Mouse (Mus musculus) heart, embryonic 15.5 days (tissue): Measurements from ENCODE around the gene Lamb1. TPM values are rescaled to one million over a fixed set of nuclear protein-coding genes. Genes with fewer than 3 reads are reported as not detected.
A peak's percentile ranks its signal among the peaks of the same experiment; 100 is the strongest.

ENCODE experiments used
- ATAC-seq: fragments of 200-750 bp; cut with Nextera tagmentation; replicated peaks from 2 replicates; pipeline ENCODE4 v1.8.0; 2017; ENCODE audit warnings: low read depth, moderate TSS enrichment; ENCODE audit not compliant: insufficient number of reproducible peaks, insufficient read depth, low FRiP score
- H3K27ac ChIP-seq: fragments of 300-500 bp; sonication (generic); 2 replicates; pipeline ENCODE4 v1.5.1; 2015; ENCODE audit warnings: mild to moderate bottlenecking, inconsistent platforms
- H3K27me3 ChIP-seq: fragments of 300-500 bp; sonication (generic); 2 replicates; pipeline ENCODE4 v1.6.1; 2015; ENCODE audit warnings: inconsistent platforms
- H3K36me3 ChIP-seq: fragments of 300-500 bp; sonication (generic); 2 replicates; pipeline ENCODE4 v1.6.1; 2015; ENCODE audit warnings: mild to moderate bottlenecking, inconsistent platforms
- H3K4me1 ChIP-seq: fragments of 300-500 bp; sonication (generic); replicated peaks from 2 replicates; pipeline ENCODE4 v1.6.1; 2015; ENCODE audit warnings: inconsistent platforms
- H3K4me2 ChIP-seq: fragments of 300-500 bp; sonication (generic); 2 replicates; pipeline ENCODE4 v1.6.1; 2015; ENCODE audit warnings: inconsistent platforms, mild to moderate bottlenecking, moderate library complexity
- H3K4me3 ChIP-seq: fragments of 300-500 bp; sonication (generic); 2 replicates; pipeline ENCODE4 v1.5.1; 2015; ENCODE audit warnings: mild to moderate bottlenecking, inconsistent platforms
- H3K9ac ChIP-seq: fragments of 300-500 bp; sonication (generic); 2 replicates; pipeline ENCODE4 v1.6.1; 2015; ENCODE audit warnings: mild to moderate bottlenecking, inconsistent platforms
- H3K9me3 ChIP-seq: fragments of 300-500 bp; sonication (generic); replicated peaks from 2 replicates; pipeline ENCODE4 v1.6.1; 2016; ENCODE audit warnings: inconsistent platforms
- WGBS: fragments of 180-500 bp; shearing (Covaris S2); methylation state at CpG from one replicate; pipeline ENCODE4 v1.1.7; 2015; ENCODE audit warnings: mixed read lengths; 5-methylcytosine and 5-hydroxymethylcytosine counted together
- polyA plus RNA-seq: library from polyadenylated mRNA; unstranded; fragments of >200 nt; fragmentation: Nextera tagmentation; extraction: Ambion mirVana; gene quantifications from 2 replicates; pipeline ENCODE4 v1.2.1, GENCODE M21; 2015

The Lamb1 gene
- polyA plus RNA-seq, 1 experiment from 2014 or later, result 90.9 TPM

DNA sequence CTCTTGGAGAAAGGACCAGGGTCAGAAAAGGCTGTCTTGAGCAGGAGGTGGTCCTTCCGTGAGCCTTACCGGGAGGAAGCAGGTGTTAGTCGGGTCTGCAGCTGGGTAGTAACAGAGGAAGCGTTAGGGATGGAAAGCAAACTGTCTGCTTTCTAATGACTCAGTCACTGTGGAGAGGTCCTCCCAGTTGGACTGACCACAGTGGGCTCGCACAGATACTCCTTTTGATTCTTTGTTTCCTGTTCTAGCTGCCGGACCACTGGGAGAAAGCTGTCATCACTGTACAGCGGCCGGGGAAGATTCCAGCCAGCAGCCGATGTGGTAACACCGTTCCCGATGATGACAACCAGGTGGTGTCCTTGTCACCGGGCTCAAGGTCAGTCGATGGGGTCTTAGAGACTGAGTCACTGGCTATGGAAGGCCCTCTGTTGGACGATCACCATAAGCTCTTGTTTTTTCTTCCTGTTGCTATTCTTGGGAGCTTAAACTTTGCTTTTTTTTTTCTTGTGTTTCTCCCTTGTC lies 34.7 kb downstream of the Lamb1 start:
- no peak overlapping the region for H3K4me2 ChIP-seq
- no peaks in the 10 kb centered on the region for H3K27me3 ChIP-seq
- no peaks in the 10 kb centered on the region for H3K9me3 ChIP-seq
- peak overlapping the region; percentile 66 for H3K27ac ChIP-seq
- H3K9ac ChIP-seq, result no peak overlapping the region
- H3K4me1 ChIP-seq, result peaks cover 46% of the 10 kb centered on the region
- H3K4me3 ChIP-seq, result no peak overlapping the region
- WGBS, result 26% methylated on average over 14 of the region's 14 CpGs
- peak; percentile 67 for ATAC-seq
- H3K36me3 ChIP-seq, result peaks cover 70% of the 10 kb centered on the region

DNA sequence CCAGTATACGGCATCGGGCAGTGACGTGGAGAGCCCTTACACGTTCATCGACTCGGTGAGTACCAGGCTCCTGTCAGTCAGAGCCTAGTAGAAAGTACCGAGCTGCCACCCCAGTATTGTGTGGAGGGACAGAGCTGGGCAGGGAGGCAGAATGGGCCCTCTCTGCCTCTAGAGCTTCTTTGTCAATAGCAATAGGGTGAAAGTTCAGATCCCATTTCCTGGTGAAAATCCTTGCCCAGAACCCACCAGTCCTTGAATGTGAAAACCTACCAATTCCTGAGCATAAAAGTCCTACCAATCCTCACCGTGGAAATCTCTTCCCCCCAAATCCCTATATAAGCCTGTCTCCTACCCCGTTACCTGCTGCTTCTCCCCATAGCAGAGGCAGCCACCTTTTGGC lies 35.2 kb downstream of the Lamb1 start:
- H3K4me2 ChIP-seq, result no peak overlapping the region
- 75% methylated on average over 9 of the region's 9 CpGs for WGBS
- H3K36me3 ChIP-seq, result peaks cover 75% of the 10 kb centered on the region
- peaks cover 46% of the 10 kb centered on the region for H3K4me1 ChIP-seq
- no peak overlapping the region for H3K9ac ChIP-seq
- H3K27ac ChIP-seq, result peak overlapping the region; percentile 66
- ATAC-seq, result no peak
- no peaks in the 10 kb centered on the region for H3K9me3 ChIP-seq
- no peak overlapping the region for H3K4me3 ChIP-seq
- no peaks in the 10 kb centered on the region for H3K27me3 ChIP-seq

GRCm38 (mm10) chr12:31302266-31302665 lies 37.2 kb downstream of the Lamb1 start:
- H3K36me3 ChIP-seq, result peaks cover 93% of the 10 kb centered on the region
- no peak for ATAC-seq
- no peak overlapping the region for H3K4me3 ChIP-seq
- H3K4me1 ChIP-seq, result peaks cover 53% of the 10 kb centered on the region
- H3K9ac ChIP-seq, result no peak overlapping the region
- H3K9me3 ChIP-seq, result no peaks in the 10 kb centered on the region
- no peak overlapping the region for H3K27ac ChIP-seq
- H3K4me2 ChIP-seq, result no peak overlapping the region
- WGBS, result 74% methylated on average over 5 of the region's 5 CpGs
- H3K27me3 ChIP-seq, result no peaks in the 10 kb centered on the region

DNA sequence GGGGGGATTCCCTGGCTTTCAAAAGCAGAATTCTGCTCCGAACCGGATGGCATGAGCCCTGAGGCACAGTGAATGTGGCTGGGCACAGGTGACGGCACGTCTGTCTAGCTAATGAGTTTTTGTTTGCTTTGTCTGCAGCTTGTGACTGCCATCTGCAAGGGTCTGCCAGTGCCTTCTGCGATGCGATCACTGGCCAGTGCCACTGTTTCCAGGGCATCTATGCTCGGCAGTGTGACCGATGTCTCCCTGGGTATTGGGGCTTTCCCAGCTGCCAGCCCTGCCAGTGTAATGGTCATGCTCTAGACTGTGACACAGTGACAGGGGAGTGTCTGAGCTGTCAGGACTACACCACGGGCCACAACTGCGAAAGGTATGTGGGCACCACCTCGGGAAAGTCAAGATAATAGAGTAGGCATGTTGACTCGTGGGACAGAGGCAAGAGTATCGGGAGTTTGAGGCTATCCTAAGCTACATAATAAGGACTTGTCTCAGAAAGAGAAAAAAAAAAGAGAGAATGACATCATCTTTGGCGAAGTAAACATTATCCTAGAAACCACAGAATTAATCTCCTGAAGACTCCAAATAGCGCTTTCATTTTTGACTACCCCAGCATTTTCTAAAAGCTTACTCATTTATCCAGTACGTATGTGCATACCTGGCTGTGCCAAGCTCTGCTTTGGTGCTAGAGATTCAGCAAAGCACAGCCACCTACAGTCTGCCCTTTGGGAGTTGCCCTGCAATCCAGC lies 37.9 kb downstream of the Lamb1 start:
- H3K4me3 ChIP-seq, result no peak overlapping the region
- peak overlapping the region; percentile 29; the same call in 1 of the 2 replicates for H3K27ac ChIP-seq
- H3K9me3 ChIP-seq, result no peaks in the 10 kb centered on the region
- no peaks in the 10 kb centered on the region for H3K27me3 ChIP-seq
- whole genome bisulfite sequencing, result 76% methylated on average over 16 of the region's 16 CpGs
- no peak for ATAC-seq
- peaks cover 96% of the 10 kb centered on the region for H3K36me3 ChIP-seq
- H3K9ac ChIP-seq, result no peak overlapping the region
- peaks cover 51% of the 10 kb centered on the region for H3K4me1 ChIP-seq
- no peak overlapping the region for H3K4me2 ChIP-seq

DNA sequence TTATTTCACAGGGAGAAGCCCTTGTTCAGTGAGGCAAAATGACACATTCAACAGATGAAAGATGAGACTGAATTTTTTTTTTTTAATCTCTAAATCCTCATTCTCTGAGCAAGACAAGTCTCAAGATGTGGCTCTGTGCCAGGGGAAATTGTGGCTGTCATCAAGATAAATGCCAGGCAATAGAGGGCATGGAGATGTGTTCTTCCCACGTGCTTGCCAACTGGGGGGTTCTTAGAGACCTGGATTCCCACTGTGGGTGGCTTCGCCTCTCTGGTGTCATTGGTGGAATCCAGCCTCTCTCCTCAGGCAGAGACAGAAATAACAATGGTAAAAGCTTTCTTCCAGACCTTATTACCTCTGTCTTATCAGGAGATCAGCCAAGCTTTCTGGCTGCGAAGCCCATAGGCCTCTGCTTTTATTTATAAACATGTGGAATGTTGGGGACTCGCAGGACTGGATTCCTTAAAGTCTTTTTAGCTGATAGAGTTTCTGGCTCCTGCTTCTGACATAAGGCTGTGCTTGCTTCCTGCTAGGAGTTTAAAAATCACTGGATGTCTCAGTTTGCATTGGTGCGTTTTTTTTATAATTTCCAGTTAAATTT lies 41.1 kb downstream of the Lamb1 start:
- H3K4me3 ChIP-seq, result no peak overlapping the region
- H3K36me3 ChIP-seq, result peaks cover 92% of the 10 kb centered on the region
- no peak overlapping the region for H3K4me2 ChIP-seq
- H3K27ac ChIP-seq, result peak overlapping the region; percentile 67
- H3K9me3 ChIP-seq, result no peaks in the 10 kb centered on the region
- WGBS, result 27% methylated on average over 5 of the region's 5 CpGs
- no peak; the same call in 1 of the 2 replicates for ATAC-seq
- no peak overlapping the region for H3K9ac ChIP-seq
- no peaks in the 10 kb centered on the region for H3K27me3 ChIP-seq
- H3K4me1 ChIP-seq, result peaks cover 34% of the 10 kb centered on the region

- H3K4me3 ChIP-seq, result no peak overlapping the region
- no peak overlapping the region for H3K9ac ChIP-seq
- WGBS, result 89% methylated on average over 8 of the region's 8 CpGs
- no peak overlapping the region for H3K4me2 ChIP-seq
- ATAC-seq, result no peak
- H3K27ac ChIP-seq, result peak overlapping the region; percentile 67
- no peaks in the 10 kb centered on the region for H3K9me3 ChIP-seq
- H3K27me3 ChIP-seq, result no peaks in the 10 kb centered on the region
- peaks cover 34% of the 10 kb centered on the region for H3K4me1 ChIP-seq
- H3K36me3 ChIP-seq, result peaks cover 92% of the 10 kb centered on the region
These were observed 42.0 kb downstream of the Lamb1 start for GRCm38 (mm10) chr12:31307011-31307410.

DNA sequence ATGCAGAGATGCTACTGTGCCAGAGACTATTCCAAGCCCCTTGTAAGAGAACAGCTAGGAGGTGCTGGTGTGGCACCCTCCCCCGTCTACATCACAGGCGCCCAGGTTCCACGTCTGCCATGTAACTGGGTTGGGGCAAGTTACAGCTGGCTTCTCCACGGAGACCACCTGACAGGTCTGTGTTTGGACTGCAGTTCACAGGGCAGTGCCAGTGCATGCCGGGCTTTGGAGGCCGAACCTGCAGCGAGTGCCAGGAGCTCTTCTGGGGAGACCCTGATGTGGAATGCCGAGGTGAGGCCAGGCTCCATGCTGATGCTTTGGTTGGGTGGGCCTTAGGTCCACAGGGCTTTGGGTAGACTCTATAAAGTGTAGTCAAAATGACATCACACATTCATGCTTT lies 42.7 kb downstream of the Lamb1 start:
- no peak for ATAC-seq
- Histone ChIP-seq H3K36me3 (peaks cover 92% of the 10 kb centered on the region), H3K4me2 (no peak overlapping the region), H3K4me1 (peaks cover 40% of the 10 kb centered on the region), H3K27ac (no peak overlapping the region), H3K9me3 (no peaks in the 10 kb centered on the region), H3K4me3 (no peak overlapping the region), H3K27me3 (no peaks in the 10 kb centered on the region), H3K9ac (no peak overlapping the region)
- 86% methylated on average over 8 of the region's 8 CpGs for WGBS

DNA sequence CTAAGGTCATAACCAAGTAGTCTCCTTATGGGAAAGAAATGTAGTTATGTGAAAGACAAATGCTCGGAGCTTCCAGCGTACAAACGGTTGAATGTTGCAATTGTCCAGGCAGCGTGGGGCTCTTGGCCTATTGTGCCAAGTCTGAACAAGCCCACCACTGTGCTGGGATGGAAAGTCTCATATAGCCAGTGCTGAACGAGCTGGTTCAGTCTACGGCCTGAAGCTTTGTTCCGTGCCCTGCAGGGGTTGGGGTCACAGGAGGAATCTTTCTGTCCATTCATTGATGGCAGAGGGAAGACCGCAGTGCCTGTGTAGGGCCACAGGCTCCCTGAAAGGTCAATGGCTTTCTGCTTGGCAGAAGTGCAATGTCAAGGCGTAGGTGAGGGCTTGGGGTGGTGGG lies 45.7 kb downstream of the Lamb1 start:
- Histone ChIP-seq H3K27ac (no peak overlapping the region), H3K36me3 (peaks cover 90% of the 10 kb centered on the region), H3K9me3 (no peaks in the 10 kb centered on the region), H3K9ac (no peak overlapping the region), H3K4me1 (peaks cover 41% of the 10 kb centered on the region), H3K4me3 (no peak overlapping the region), H3K4me2 (no peak overlapping the region), H3K27me3 (no peaks in the 10 kb centered on the region)
- 84% methylated on average over 9 of the region's 9 CpGs for WGBS
- no peak for ATAC-seq

- Histone ChIP-seq H3K9me3 (no peaks in the 10 kb centered on the region), H3K27me3 (no peaks in the 10 kb centered on the region)
These were observed 46.7 kb downstream of the Lamb1 start for GRCm38 (mm10) chr12:31311671-31312265.

DNA sequence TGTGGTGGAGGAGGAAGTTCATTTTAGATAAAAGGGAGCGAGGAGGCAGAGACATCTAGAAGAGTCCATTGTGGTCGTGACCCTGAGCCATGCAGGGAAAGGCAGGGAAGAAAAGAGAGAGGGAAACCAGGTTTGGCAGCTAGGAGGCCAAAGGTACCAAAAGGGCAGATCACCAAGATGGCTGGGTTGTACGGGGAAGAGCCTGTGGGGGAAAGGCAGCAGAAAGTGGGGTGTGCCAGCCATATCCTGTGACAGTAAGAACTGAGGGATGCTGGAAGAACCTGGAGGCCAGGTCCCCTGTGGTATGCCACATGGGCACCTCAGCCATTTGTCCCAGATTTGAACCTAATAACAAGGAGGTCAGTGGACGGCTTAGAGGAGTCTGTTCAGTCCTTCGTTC lies 47.2 kb downstream of the Lamb1 start:
- 87% methylated on average over 5 of the region's 5 CpGs for WGBS
- H3K36me3 ChIP-seq, result peaks cover 91% of the 10 kb centered on the region
- no peak overlapping the region for H3K9ac ChIP-seq
- H3K9me3 ChIP-seq, result no peaks in the 10 kb centered on the region
- no peak overlapping the region for H3K27ac ChIP-seq
- H3K4me2 ChIP-seq, result no peak overlapping the region
- H3K4me3 ChIP-seq, result no peak overlapping the region
- peaks cover 31% of the 10 kb centered on the region for H3K4me1 ChIP-seq
- ATAC-seq, result no peak
- no peaks in the 10 kb centered on the region for H3K27me3 ChIP-seq

More at GRCm38 (mm10) chr12:31311671-31312265, 46.7 kb downstream of the Lamb1 start:
- H3K27ac ChIP-seq, result no peak overlapping the region
- H3K36me3 ChIP-seq, result peaks cover 92% of the 10 kb centered on the region
- ATAC-seq, result no peak
- H3K4me3 ChIP-seq, result no peak overlapping the region
- H3K4me1 ChIP-seq, result peaks cover 35% of the 10 kb centered on the region
- WGBS, result 79% methylated on average over 9 of the region's 9 CpGs
- H3K4me2 ChIP-seq, result no peak overlapping the region
- H3K9ac ChIP-seq, result no peak overlapping the region

GRCm38 (mm10) chr12:31313136-31313535 lies 48.1 kb downstream of the Lamb1 start:
- no peak for ATAC-seq
- H3K4me1 ChIP-seq, result peaks cover 38% of the 10 kb centered on the region
- 72% methylated on average over 4 of the region's 4 CpGs for whole genome bisulfite sequencing
- H3K27ac ChIP-seq, result peak overlapping the region; percentile 73
- no peaks in the 10 kb centered on the region for H3K27me3 ChIP-seq
- no peak overlapping the region for H3K4me2 ChIP-seq
- no peak overlapping the region for H3K4me3 ChIP-seq
- peaks cover 89% of the 10 kb centered on the region for H3K36me3 ChIP-seq
- no peak overlapping the region for H3K9ac ChIP-seq
- no peaks in the 10 kb centered on the region for H3K9me3 ChIP-seq
